Mouse (Mus musculus) kidney, postnatal 0 days (tissue): ENCODE data around the gene Nodal. TPM values are rescaled to one million over a fixed set of nuclear protein-coding genes. Genes with fewer than 3 reads are reported as not detected.
A peak's percentile ranks its signal among the peaks of the same experiment; 100 is the strongest.

Experiments used
- ATAC-seq: fragments of 200-750 bp; cut with Nextera tagmentation; replicated peaks from 2 replicates; pipeline ENCODE4 v1.8.0; 2017; ENCODE audit warnings: low read depth, moderate number of reproducible peaks, moderate TSS enrichment, moderate library complexity; ENCODE audit not compliant: low FRiP score
- DNase-seq: peaks from one replicate; pipeline ENCODE4 v3.0.0-alpha.2; 2016; ENCODE audit warnings: low spot score
- H3K27ac ChIP-seq: fragments of 300-500 bp; sonication (generic); 2 replicates; pipeline ENCODE4 v1.5.1; 2014; ENCODE audit warnings: mild to moderate bottlenecking
- H3K27me3 ChIP-seq: fragments of 300-500 bp; sonication (generic); 2 replicates; pipeline ENCODE4 v1.6.1; 2014; ENCODE audit warnings: low read length, mixed read lengths; ENCODE audit not compliant: insufficient read depth
- H3K36me3 ChIP-seq: fragments of 300-500 bp; sonication (generic); 2 replicates; pipeline ENCODE4 v1.6.1; 2014; ENCODE audit warnings: low read length, mixed read lengths; ENCODE audit not compliant: insufficient read depth
- H3K4me1 ChIP-seq: fragments of 300-500 bp; sonication (generic); replicated peaks from 2 replicates; pipeline ENCODE4 v1.6.1; 2014; ENCODE audit warnings: antibody characterized with exemption, low read length, mixed read lengths; ENCODE audit not compliant: insufficient read depth
- H3K4me2 ChIP-seq: fragments of 300-500 bp; sonication (generic); 2 replicates; pipeline ENCODE4 v1.6.1; 2014; ENCODE audit warnings: mild to moderate bottlenecking, low read length, moderate library complexity, mixed read lengths
- H3K4me3 ChIP-seq: fragments of 300-500 bp; sonication (generic); replicated peaks from 2 replicates; pipeline ENCODE4 v1.5.1; 2014; ENCODE audit warnings: low read depth, low read length
- H3K9ac ChIP-seq: fragments of 300-500 bp; sonication (generic); 2 replicates; pipeline ENCODE4 v1.6.1; 2014; ENCODE audit warnings: low read depth, low read length
- H3K9me3 ChIP-seq: fragments of 300-500 bp; sonication (generic); replicated peaks from 2 replicates; pipeline ENCODE4 v1.6.1; 2016; ENCODE audit warnings: low read length, inconsistent platforms, mixed read lengths
- CTCF ChIP-seq: IDR thresholded peaks from 2 replicates; pipeline ENCODE4 v1.5.1; 2016; ENCODE audit warnings: antibody characterized with exemption, low read depth, mild to moderate bottlenecking, moderate library complexity
- WGBS: fragments of 180-500 bp; shearing (Covaris S2); extraction: QIAGEN DNeasy Blood & Tissue Kit; methylation state at CpG from one replicate; pipeline ENCODE4 v1.1.7; 2014; 5-methylcytosine and 5-hydroxymethylcytosine counted together
- polyA plus RNA-seq: library from polyadenylated mRNA; unstranded; fragments of >200 nt; fragmentation: Nextera tagmentation; extraction: Ambion mirVana; gene quantifications from 2 replicates; pipeline ENCODE4 v1.2.1, GENCODE M21; 2015

The Nodal gene
- polyA plus RNA-seq, 1 experiment from 2014 or later, result 0.36 TPM

GRCm38 (mm10) chr10:61402480-61402879, 15.3 kb upstream of the Nodal start:
- peak; percentile 55 for TF ChIP-seq CTCF
- 74% methylated on average over 5 of the region's 5 CpGs for WGBS
- DNase-seq, result no peak

GRCm38 (mm10) chr10:61402911-61403310, 14.9 kb upstream of the Nodal start:
- no peak for TF ChIP-seq CTCF
- ATAC-seq (no peak), DNase-seq (no peak)
- no peaks in the 10 kb centered on the region for H3K36me3 ChIP-seq
- H3K27ac ChIP-seq, result no peak overlapping the region
- no peak overlapping the region for H3K4me3 ChIP-seq
- no peaks in the 10 kb centered on the region for H3K4me1 ChIP-seq
- no peaks in the 10 kb centered on the region for H3K9me3 ChIP-seq
- H3K4me2 ChIP-seq, result no peak overlapping the region
- WGBS, result 91% methylated on average over 2 of the region's 2 CpGs
- no peaks in the 10 kb centered on the region for H3K27me3 ChIP-seq
- no peak overlapping the region for H3K9ac ChIP-seq

More at GRCm38 (mm10) chr10:61402480-61402879, 15.3 kb upstream of the Nodal start:
- H3K4me3 ChIP-seq, result no peak overlapping the region
- no peak overlapping the region for H3K4me2 ChIP-seq
- no peak for ATAC-seq
- H3K27me3 ChIP-seq, result no peaks in the 10 kb centered on the region
- no peaks in the 10 kb centered on the region for H3K9me3 ChIP-seq
- H3K27ac ChIP-seq, result no peak overlapping the region
- no peak overlapping the region for H3K9ac ChIP-seq
- no peaks in the 10 kb centered on the region for H3K4me1 ChIP-seq
- H3K36me3 ChIP-seq, result no peaks in the 10 kb centered on the region

DNA sequence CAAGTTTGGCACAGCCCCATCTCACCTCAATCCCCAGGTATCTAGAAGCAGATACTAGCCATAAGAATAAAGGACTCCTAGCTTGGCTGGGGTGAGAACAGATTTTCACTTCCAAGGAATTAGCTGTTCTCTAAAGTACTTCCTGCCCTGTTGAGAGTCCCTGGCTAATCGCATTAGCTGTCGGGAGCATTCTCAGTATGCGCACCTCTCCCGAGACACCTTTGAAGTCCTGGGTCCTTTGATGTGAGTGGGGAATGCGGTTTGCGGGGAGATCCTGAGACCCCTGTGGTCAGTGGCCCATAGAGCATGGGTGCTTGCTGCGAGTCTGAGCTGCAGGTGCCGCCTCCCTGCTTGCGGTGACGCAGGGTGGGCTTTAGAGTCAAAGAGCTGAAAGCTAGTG, 11.8 kb upstream of the Nodal start:
- ATAC-seq, result no peak
- DNase-seq, result no peak
- H3K4me3 ChIP-seq, result no peak overlapping the region
- H3K4me2 ChIP-seq, result no peak overlapping the region
- WGBS, result 15% methylated on average over 10 of the region's 10 CpGs
- TF ChIP-seq CTCF, result no peak
- H3K4me1 ChIP-seq, result no peaks in the 10 kb centered on the region
- no peaks in the 10 kb centered on the region for H3K9me3 ChIP-seq
- no peak overlapping the region for H3K9ac ChIP-seq
- no peaks in the 10 kb centered on the region for H3K27me3 ChIP-seq
- no peaks in the 10 kb centered on the region for H3K36me3 ChIP-seq
- H3K27ac ChIP-seq, result no peak overlapping the region

GRCm38 (mm10) chr10:61409776-61410175, 8.0 kb upstream of the Nodal start:
- Histone ChIP-seq H3K4me2 (no peak overlapping the region), H3K4me3 (no peak overlapping the region), H3K9me3 (no peaks in the 10 kb centered on the region), H3K9ac (no peak overlapping the region), H3K27me3 (no peaks in the 10 kb centered on the region), H3K36me3 (no peaks in the 10 kb centered on the region), H3K27ac (no peak overlapping the region), H3K4me1 (no peaks in the 10 kb centered on the region)
- no peak for TF ChIP-seq CTCF
- no peak for ATAC-seq
- 7% methylated on average over 4 of the region's 4 CpGs for WGBS
- no peak for DNase-seq

- Histone ChIP-seq H3K36me3 (no peaks in the 10 kb centered on the region), H3K27me3 (no peaks in the 10 kb centered on the region), H3K4me2 (no peak overlapping the region), H3K9ac (no peak overlapping the region), H3K4me1 (no peaks in the 10 kb centered on the region), H3K27ac (no peak overlapping the region), H3K9me3 (no peaks in the 10 kb centered on the region), H3K4me3 (no peak overlapping the region)
- ATAC-seq (no peak), DNase-seq (no peak)
- TF ChIP-seq CTCF, result no peak
- 42% methylated on average over 9 of the region's 9 CpGs for WGBS
Observed at GRCm38 (mm10) chr10:61410193-61410592, 7.6 kb upstream of the Nodal start.

DNA sequence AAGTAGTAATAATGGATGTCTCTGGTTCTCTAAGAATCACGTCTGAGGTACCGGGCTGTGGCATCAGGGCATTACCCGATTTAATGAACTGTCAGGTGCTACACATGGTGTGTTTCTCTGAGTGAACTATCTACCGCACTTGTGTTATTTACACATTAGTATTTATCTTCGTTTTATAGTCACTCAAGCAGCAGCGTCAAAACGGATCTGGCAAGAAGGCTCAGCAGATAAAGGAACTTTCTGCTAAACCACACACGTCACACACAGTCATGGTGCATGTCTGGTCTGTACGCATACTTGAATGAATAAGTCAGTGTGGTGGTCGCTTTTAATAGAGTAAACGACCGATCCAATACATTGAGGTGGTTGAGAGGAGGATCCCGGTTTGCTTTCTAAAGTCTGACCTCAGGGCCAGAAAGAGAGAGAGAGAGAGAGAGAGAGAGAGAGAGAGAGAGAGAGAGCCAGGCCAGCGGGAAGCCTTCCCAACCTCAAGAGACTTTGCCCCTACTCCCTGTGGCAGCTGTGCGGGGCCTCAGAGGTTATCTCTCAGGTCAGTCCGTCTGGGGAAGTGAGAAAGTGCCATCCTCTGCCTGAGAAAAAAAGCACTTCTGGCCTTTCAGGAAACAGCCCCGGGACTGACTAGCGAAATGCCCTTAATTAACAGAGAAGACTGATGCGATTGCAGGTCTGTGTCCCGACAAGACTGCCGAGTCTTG, 4.7 kb upstream of the Nodal start:
- Histone ChIP-seq H3K9ac (no peak overlapping the region), H3K27me3 (peaks cover 7% of the 10 kb centered on the region; the same call in 1 of the 2 replicates), H3K4me1 (no peaks in the 10 kb centered on the region), H3K4me2 (no peak overlapping the region), H3K4me3 (no peak overlapping the region), H3K27ac (no peak overlapping the region), H3K36me3 (no peaks in the 10 kb centered on the region), H3K9me3 (no peaks in the 10 kb centered on the region)
- DNase-seq (no peak), ATAC-seq (no peak)
- no peak for TF ChIP-seq CTCF
- WGBS, result 37% methylated on average over 21 of the region's 21 CpGs

DNA sequence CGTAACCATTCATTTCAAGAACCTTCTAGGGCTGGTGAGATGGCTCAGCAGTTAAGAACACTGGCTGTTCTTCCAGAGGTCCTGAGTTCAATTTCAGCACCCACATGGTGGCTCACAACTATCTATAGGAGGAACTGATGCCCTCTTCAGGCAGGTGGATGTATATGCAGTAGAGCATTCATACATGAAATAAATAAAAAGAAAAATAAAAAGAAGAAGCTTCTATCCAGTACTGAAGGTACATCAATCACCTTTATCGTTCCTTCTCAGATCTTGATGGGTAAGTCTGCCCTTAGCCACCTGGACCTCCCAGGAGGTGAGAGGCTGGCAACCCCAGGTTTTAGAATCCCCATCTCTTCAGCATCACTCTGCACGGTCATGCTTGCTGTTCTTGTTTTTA, 2.5 kb upstream of the Nodal start:
- H3K27me3 ChIP-seq, result peaks cover 24% of the 10 kb centered on the region

More for the DNA sequence above, 2.5 kb upstream of the Nodal start:
- H3K9ac ChIP-seq, result no peak overlapping the region
- 57% methylated on average over 3 of the region's 3 CpGs for WGBS
- no peak overlapping the region for H3K27ac ChIP-seq
- no peak overlapping the region for H3K4me2 ChIP-seq
- no peaks in the 10 kb centered on the region for H3K9me3 ChIP-seq
- ATAC-seq (no peak), DNase-seq (no peak)
- H3K4me1 ChIP-seq, result peaks cover 4% of the 10 kb centered on the region; the same call in 1 of the 2 replicates
- no peak overlapping the region for H3K4me3 ChIP-seq
- H3K36me3 ChIP-seq, result no peaks in the 10 kb centered on the region
- TF ChIP-seq CTCF, result peak; percentile 32
